Mouse (Mus musculus) kidney, adult 2 months (tissue): ENCODE results near the gene Abcb11.

Experiments
- CTCF ChIP-seq: fragments of 200-500 bp; conservative IDR thresholded peaks from 2 replicates; pipeline ENCODE4 v1.5.1; 2011; ENCODE audit warnings: low read depth, mild to moderate bottlenecking, control low read depth, low read length, moderate library complexity, mixed read lengths; ENCODE audit not compliant: insufficient read depth, insufficient read length
- POLR2A ChIP-seq: fragments of 200-500 bp; IDR thresholded peaks from one replicate; pipeline ENCODE4 v1.6.1; 2011; ENCODE audit warnings: low read depth, low read length, control low read depth

- no peak for TF ChIP-seq CTCF
- no peak for TF ChIP-seq POLR2A
Measured at GRCm38 (mm10) chr2:69215242-69215641, 127.2 kb downstream of the Abcb11 start.
